Mouse (Mus musculus): ENCODE measurements around the gene Vipr1.

Gene Vipr1

GRCm38 (mm10) chr9:121719347-121720331 is 77.1 kb downstream of the Vipr1 start:
- peak; percentile 65 for DNase-seq
